Mouse (Mus musculus): ENCODE data around the gene Rpl19. TPM values are rescaled to one million over a fixed set of nuclear protein-coding genes. Genes with fewer than 3 reads are reported as not detected.

Gene Rpl19
- total and polyA plus RNA-seq, 3 experiments, result 2,949 to 5,259 (median 3,446) TPM

GRCm38 (mm10) chr11:98024516-98024915 is 2.0 kb upstream of the Rpl19 start:
- Histone ChIP-seq H3K4me1 (ENCODE audit: control insufficient read depth in 1 of 2, insufficient read depth in 2 of 2) (peaks cover 20 to 59% of the 10 kb centered on the region in 2 experiments), H3K27ac (ENCODE audit: insufficient read depth, low read depth) (no peak overlapping the region)

GRCm38 (mm10) chr11:98026248-98026569 is 301 bp upstream of the Rpl19 start:
- peak overlapping the region; percentile 64 for H3K4me2 ChIP-seq (ENCODE audit: insufficient read depth, low read depth, poor library complexity, severe bottlenecking)
- peaks cover 23% of the 10 kb centered on the region for H3K79me2 ChIP-seq (replicated peaks; ENCODE audit: control insufficient read depth, extremely low read depth, insufficient read depth, poor library complexity, severe bottlenecking)
- peaks cover 31 to 34% of the 10 kb centered on the region in 2 experiments for H3K36me3 ChIP-seq (replicated peaks in 1 of 2; ENCODE audit: control insufficient read depth in 1 of 2, insufficient read depth in 1 of 2, low read length in 1 of 2)
- peaks cover 11% of the 10 kb centered on the region for H3K27me3 ChIP-seq (replicated peaks)
- no peak for DNase-seq (ENCODE audit: extremely low read depth)
- peak overlapping the region; percentile 22; the same call in 1 of the 2 replicates for H3K27ac ChIP-seq (ENCODE audit: insufficient read depth, low read depth)
- in situ Hi-C loops (cut with MboI; ENCODE audit: low pct_ligation_motif_present, low pct_unique_long_range_greater_than_20kb, low sequenced_read_pairs) (loop anchor here (5.0 kb wide), 2 partner anchors 34 to 56 kb away; no protein-coding TSS in a partner anchor), dilution Hi-C loops (cut with MboI; ENCODE audit: extremely low pct_ligation_motif_present, extremely low pct_unique_long_range_greater_than_20kb, low sequenced_read_pairs) (no loop called here)
- H3K4me1 ChIP-seq (ENCODE audit: control insufficient read depth in 1 of 2, insufficient read depth in 2 of 2), result peaks cover 16 to 51% of the 10 kb centered on the region in 2 experiments
- H3K9ac ChIP-seq (ENCODE audit: insufficient read depth, low read depth), result peak overlapping the region; percentile 94
- no peak for TF ChIP-seq TBP (conservative IDR thresholded peaks at IDR 0.05; ENCODE audit: low read depth, low read length)
- TF ChIP-seq MAZ (IDR thresholded peaks at IDR 0.05; ENCODE audit: low read depth, low read length), result no peak
- TF ChIP-seq EP300 (IDR thresholded peaks at IDR 0.05; ENCODE audit: low read length), result no peak
- no peak for TF ChIP-seq USF2 (conservative IDR thresholded peaks at IDR 0.05; ENCODE audit: low read depth, low read length)
- peak overlapping the region; percentile 55 to 98 (median 92) for H3K4me3 ChIP-seq (replicated peaks in 1 of 3; ENCODE audit: low read depth in 2 of 3, low read length in 2 of 3, poor library complexity in 1 of 3)
- no peaks in the 10 kb centered on the region for H3K9me3 ChIP-seq (replicated peaks; ENCODE audit: low read length)

More at GRCm38 (mm10) chr11:98024516-98024915, 2.0 kb upstream of the Rpl19 start:
- in situ Hi-C loops (cut with MboI; ENCODE audit: low pct_ligation_motif_present, low pct_unique_long_range_greater_than_20kb, low sequenced_read_pairs), result no loop called here
- peaks cover 22% of the 10 kb centered on the region for H3K27me3 ChIP-seq (replicated peaks)
- TF ChIP-seq E2F4 (IDR thresholded peaks at IDR 0.05; ENCODE audit: insufficient replicate concordance, low read depth, low read length) (no peak), CHD2 (IDR thresholded peaks at IDR 0.05; ENCODE audit: low read length) (no peak)
- no peak for DNase-seq (ENCODE audit: extremely low read depth)
- H3K9me3 ChIP-seq (replicated peaks; ENCODE audit: low read length), result no peaks in the 10 kb centered on the region
- dilution Hi-C loops (cut with MboI; ENCODE audit: extremely low pct_ligation_motif_present, extremely low pct_unique_long_range_greater_than_20kb, low sequenced_read_pairs), result no loop called here
- H3K36me3 ChIP-seq (replicated peaks in 1 of 2; ENCODE audit: control insufficient read depth in 1 of 2, insufficient read depth in 1 of 2, low read length in 1 of 2), result peaks cover 15 to 18% of the 10 kb centered on the region in 2 experiments
- no peak overlapping the region for H3K4me2 ChIP-seq (ENCODE audit: insufficient read depth, low read depth, poor library complexity, severe bottlenecking)
- H3K9ac ChIP-seq (ENCODE audit: insufficient read depth, low read depth), result no peak overlapping the region
- H3K79me2 ChIP-seq (replicated peaks; ENCODE audit: control insufficient read depth, extremely low read depth, insufficient read depth, poor library complexity, severe bottlenecking), result peaks cover 23% of the 10 kb centered on the region
- H3K4me3 ChIP-seq (replicated peaks in 1 of 3; ENCODE audit: low read depth in 2 of 3, low read length in 2 of 3, poor library complexity in 1 of 3), result no peak overlapping the region

GRCm38 (mm10) chr11:98027297-98027688 is 783 bp downstream of the Rpl19 start:
- DNase-seq (ENCODE audit: extremely low read depth), result peak; percentile 49
- Histone ChIP-seq H3K9ac (ENCODE audit: insufficient read depth, low read depth) (peak overlapping the region; percentile 94), H3K36me3 (replicated peaks in 1 of 2; ENCODE audit: control insufficient read depth in 1 of 2, insufficient read depth in 1 of 2, low read length in 1 of 2) (peaks cover 33 to 37% of the 10 kb centered on the region in 2 experiments), H3K4me3 (replicated peaks in 1 of 3; ENCODE audit: low read depth in 2 of 3, low read length in 2 of 3, poor library complexity in 1 of 3) (peak overlapping the region; percentile 92 to 99 (median 98)), H3K9me3 (replicated peaks; ENCODE audit: low read length) (no peaks in the 10 kb centered on the region), H3K79me2 (replicated peaks; ENCODE audit: control insufficient read depth, extremely low read depth, insufficient read depth, poor library complexity, severe bottlenecking) (peaks cover 23% of the 10 kb centered on the region), H3K4me1 (ENCODE audit: control insufficient read depth in 1 of 2, insufficient read depth in 2 of 2) (peaks cover 8 to 40% of the 10 kb centered on the region in 2 experiments), H3K27me3 (replicated peaks) (peaks cover under 1% of the 10 kb centered on the region), H3K27ac (ENCODE audit: insufficient read depth, low read depth) (peak overlapping the region; percentile 69), H3K4me2 (ENCODE audit: insufficient read depth, low read depth, poor library complexity, severe bottlenecking) (peak overlapping the region; percentile 40)
- in situ Hi-C loops (cut with MboI; ENCODE audit: low pct_ligation_motif_present, low pct_unique_long_range_greater_than_20kb, low sequenced_read_pairs) (loop anchor here (5.0 kb wide), 2 partner anchors 35 to 55 kb away; no protein-coding TSS in a partner anchor), dilution Hi-C loops (cut with MboI; ENCODE audit: extremely low pct_ligation_motif_present, extremely low pct_unique_long_range_greater_than_20kb, low sequenced_read_pairs) (no loop called here)
- TF ChIP-seq MXI1 (IDR thresholded peaks at IDR 0.05; ENCODE audit: low read depth, low read length) (peak; percentile 18), CHD2 (IDR thresholded peaks at IDR 0.05; ENCODE audit: low read length) (peak; percentile 71), ELF1 (IDR thresholded peaks at IDR 0.05; ENCODE audit: low read depth, low read length) (peak; percentile 76), UBTF (IDR thresholded peaks at IDR 0.05; ENCODE audit: low read depth, low read length) (no peak), MAZ (IDR thresholded peaks at IDR 0.05; ENCODE audit: low read depth, low read length) (peak; percentile 19; the same call in 1 of the 2 replicates)

Measured in CH12.LX (cell line).